Mouse (Mus musculus) hindbrain, postnatal 0 days (tissue): ENCODE data around the gene Atp5d. TPM values are rescaled to one million over a fixed set of nuclear protein-coding genes. Genes with fewer than 3 reads are reported as not detected.

Experiments used
- ATAC-seq: fragments of 200-750 bp; cut with Nextera tagmentation; 2 replicates; pipeline ENCODE4 v1.8.0; 2017; ENCODE audit warnings: mild to moderate bottlenecking, moderate TSS enrichment, moderate library complexity
- DNase-seq: peaks from one replicate; pipeline ENCODE4 v3.0.0-alpha.2; 2015; ENCODE audit warnings: low spot score
- H3K27ac ChIP-seq: fragments of 300-500 bp; sonication (generic); 2 replicates; pipeline ENCODE4 v1.5.1; 2014; ENCODE audit warnings: mild to moderate bottlenecking
- H3K27me3 ChIP-seq: fragments of 300-500 bp; sonication (generic); 2 replicates; pipeline ENCODE4 v1.6.1; 2014; ENCODE audit warnings: low read length, mixed read lengths; ENCODE audit not compliant: insufficient read depth
- H3K36me3 ChIP-seq: fragments of 300-500 bp; sonication (generic); 2 replicates; pipeline ENCODE4 v1.6.1; 2014; ENCODE audit warnings: low read length, mixed read lengths; ENCODE audit not compliant: insufficient read depth
- H3K4me1 ChIP-seq: fragments of 300-500 bp; sonication (generic); 2 replicates; pipeline ENCODE4 v1.6.1; 2014; ENCODE audit warnings: antibody characterized with exemption, low read length, mixed read lengths; ENCODE audit not compliant: insufficient read depth
- H3K4me2 ChIP-seq: fragments of 300-500 bp; sonication (generic); 2 replicates; pipeline ENCODE4 v1.6.1; 2014; ENCODE audit warnings: low read depth, mild to moderate bottlenecking, low read length, moderate library complexity, mixed read lengths
- H3K4me3 ChIP-seq: fragments of 300-500 bp; sonication (generic); 2 replicates; pipeline ENCODE4 v1.5.1; 2014; ENCODE audit warnings: low read length
- H3K9ac ChIP-seq: fragments of 300-500 bp; sonication (generic); replicated peaks from 2 replicates; pipeline ENCODE4 v1.6.1; 2014; ENCODE audit warnings: mild to moderate bottlenecking, low read length, moderate library complexity, mixed read lengths
- H3K9me3 ChIP-seq: fragments of 300-500 bp; sonication (generic); 2 replicates; pipeline ENCODE4 v1.6.1; 2016; ENCODE audit warnings: low read length, mixed read lengths
- CTCF ChIP-seq: IDR thresholded peaks from 2 replicates; pipeline ENCODE4 v1.5.1; 2016; ENCODE audit warnings: antibody characterized with exemption, control low read depth, low read depth
- WGBS: fragments of 180-500 bp; shearing (Covaris S2); extraction: QIAGEN DNeasy Blood & Tissue Kit; methylation state at CpG from one replicate; pipeline ENCODE4 v1.1.7; 2014; 5-methylcytosine and 5-hydroxymethylcytosine counted together
- polyA plus RNA-seq: library from polyadenylated mRNA; unstranded; fragments of >200 nt; fragmentation: Nextera tagmentation; extraction: Ambion mirVana; gene quantifications from 2 replicates; pipeline ENCODE4 v1.2.1, GENCODE M21; 2015
- total RNA-seq: library from RNA; depleted of rRNA; stranded (reverse); fragments of >200 nt; gene quantifications from 2 replicates; pipeline ENCODE4 v1.2.3, GENCODE M21; 2014

The Atp5d gene
- total and polyA plus RNA-seq, 2 experiments from 2014 or later, result 303 to 736 TPM

DNA sequence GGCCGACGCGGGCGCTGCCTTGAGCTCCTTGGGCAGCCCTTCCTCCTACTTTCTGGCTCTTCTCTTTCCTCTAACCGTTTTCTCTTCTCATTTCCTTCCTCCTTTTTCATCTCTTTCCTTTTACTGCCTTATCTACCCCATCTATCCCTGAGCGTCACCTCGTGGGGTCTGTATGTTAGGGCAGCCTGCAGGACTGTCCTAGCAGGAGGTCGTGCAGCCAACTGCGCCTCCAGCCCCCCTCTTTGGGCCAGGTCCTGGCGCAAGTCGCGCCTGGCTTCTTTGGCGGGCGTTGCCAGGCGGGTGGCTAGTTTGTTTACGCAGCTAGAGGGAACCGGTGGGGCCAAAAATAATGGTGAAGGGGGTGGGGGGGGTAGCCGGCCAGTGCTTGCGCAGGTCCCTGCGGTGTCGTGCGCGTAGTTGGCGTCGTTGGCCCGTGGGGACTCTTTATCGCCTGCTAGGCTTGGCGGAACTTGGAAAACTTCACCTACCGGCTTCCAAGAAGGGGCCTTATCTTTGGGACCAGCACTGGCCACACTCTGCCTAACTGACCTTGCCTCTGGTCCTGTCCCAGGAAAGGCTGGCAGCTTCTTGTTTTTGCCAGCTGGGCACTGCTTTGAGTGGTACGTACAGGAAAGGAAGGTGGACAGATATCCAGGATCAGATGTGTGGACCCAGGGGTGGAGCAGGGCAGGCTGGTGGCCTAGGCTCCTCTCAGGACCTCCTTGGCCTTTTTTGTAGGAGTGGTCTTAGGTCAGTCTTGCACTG lies 21.3 kb upstream of the Atp5d start:
- H3K27ac ChIP-seq, result peak overlapping the region; percentile 58
- peak overlapping the region; percentile 85 for H3K9ac ChIP-seq
- peak overlapping the region; percentile 63 for H3K4me3 ChIP-seq
- H3K9me3 ChIP-seq, result no peaks in the 10 kb centered on the region
- H3K27me3 ChIP-seq, result no peaks in the 10 kb centered on the region
- DNase-seq (peak; percentile 56), ATAC-seq (no peak)
- 3% methylated on average over 30 of the region's 30 CpGs for WGBS
- H3K4me2 ChIP-seq, result peak overlapping the region; percentile 90
- peaks cover 3% of the 10 kb centered on the region for H3K36me3 ChIP-seq
- H3K4me1 ChIP-seq, result peaks cover 21% of the 10 kb centered on the region
- TF ChIP-seq CTCF, result peak; percentile 35

DNA sequence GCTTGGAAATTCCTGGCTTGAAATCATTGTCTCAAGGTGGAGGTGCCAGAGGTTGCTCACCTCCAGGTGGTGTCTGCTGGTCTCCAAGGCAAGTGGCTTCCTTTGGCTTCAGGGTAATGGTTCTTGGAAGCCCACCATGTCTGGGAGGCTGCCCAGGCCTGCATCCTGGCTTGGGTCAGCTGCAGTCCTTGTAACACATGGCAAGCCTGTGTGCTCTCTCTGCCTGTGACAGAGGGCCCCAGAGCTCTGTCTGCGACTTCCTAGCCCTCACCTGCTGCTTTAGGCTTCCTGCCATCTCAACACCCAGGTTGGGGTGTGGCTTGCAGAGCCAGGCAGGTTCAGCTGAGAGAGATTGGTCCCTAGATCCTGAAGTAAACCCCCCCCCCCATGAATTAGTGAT lies 20.7 kb upstream of the Atp5d start:
- H3K9ac ChIP-seq, result peak overlapping the region; percentile 85; the same call in 1 of the 2 replicates
- TF ChIP-seq CTCF, result no peak
- peak overlapping the region; percentile 90 for H3K4me2 ChIP-seq
- H3K36me3 ChIP-seq, result peaks cover 3% of the 10 kb centered on the region
- H3K27ac ChIP-seq, result 0 out of 2 replicates have a peak overlapping the region, but pooled peaks have one; percentile 58
- H3K4me3 ChIP-seq, result peak overlapping the region; percentile 63
- no peaks in the 10 kb centered on the region for H3K9me3 ChIP-seq
- WGBS, result 33% methylated on average over 1 of the region's 1 CpGs
- ATAC-seq, result no peak
- H3K27me3 ChIP-seq, result no peaks in the 10 kb centered on the region
- peaks cover 21% of the 10 kb centered on the region for H3K4me1 ChIP-seq
- DNase-seq, result no peak

DNA sequence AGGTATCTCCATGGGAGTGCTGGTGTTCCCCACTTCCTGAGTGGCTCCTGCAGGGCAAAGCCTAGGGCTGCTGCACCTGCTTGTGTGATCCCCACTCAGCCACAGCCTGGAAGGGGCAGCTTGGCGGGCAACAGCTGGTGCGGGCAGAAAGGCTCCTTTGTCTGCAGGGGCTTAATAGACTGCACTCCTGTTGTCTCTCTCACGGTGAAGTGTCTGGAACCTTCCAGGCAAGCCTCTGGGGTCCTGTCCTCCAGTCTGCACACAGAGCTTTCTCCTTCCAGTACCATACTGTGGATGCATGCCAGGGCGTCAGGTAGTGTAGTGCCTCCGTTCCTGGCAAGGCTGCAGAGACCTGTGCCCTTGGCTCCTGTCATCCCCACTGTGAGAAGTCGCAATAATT lies 19.9 kb upstream of the Atp5d start:
- Histone ChIP-seq H3K4me3 (peak overlapping the region; percentile 63; the same call in 1 of the 2 replicates), H3K36me3 (peaks cover 3% of the 10 kb centered on the region), H3K4me2 (peak overlapping the region; percentile 90), H3K9ac (peak overlapping the region; percentile 85; the same call in 1 of the 2 replicates), H3K27ac (no peak overlapping the region), H3K9me3 (no peaks in the 10 kb centered on the region), H3K27me3 (no peaks in the 10 kb centered on the region), H3K4me1 (peaks cover 21% of the 10 kb centered on the region)
- ATAC-seq (no peak), DNase-seq (peak; percentile 41)
- 40% methylated on average over 6 of the region's 6 CpGs for WGBS
- no peak for TF ChIP-seq CTCF

DNA sequence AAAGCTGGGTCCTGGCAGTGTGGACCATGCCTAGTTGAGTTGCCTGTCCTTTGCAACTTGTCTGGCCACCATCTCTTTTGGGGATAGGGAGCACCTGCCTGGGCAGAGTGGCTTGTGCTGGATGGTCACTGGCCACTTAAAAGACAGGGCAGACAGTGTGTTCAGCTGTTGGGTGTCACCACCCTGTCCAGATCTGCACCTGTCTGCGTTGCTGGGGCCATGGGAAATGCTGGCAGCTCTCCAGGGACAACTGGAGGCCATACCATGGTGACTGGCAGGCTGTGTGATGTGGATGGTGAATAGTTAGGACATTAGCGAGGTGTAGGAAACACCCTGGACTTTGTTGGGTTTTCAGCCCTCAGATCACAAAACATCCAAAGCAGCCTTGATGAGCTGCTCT lies 18.3 kb upstream of the Atp5d start:
- Histone ChIP-seq H3K4me2 (no peak overlapping the region), H3K27ac (no peak overlapping the region), H3K9ac (0 out of 2 replicates have a peak overlapping the region, but pooled peaks have one; percentile 1), H3K9me3 (no peaks in the 10 kb centered on the region), H3K27me3 (no peaks in the 10 kb centered on the region), H3K4me3 (no peak overlapping the region), H3K36me3 (peaks cover 3% of the 10 kb centered on the region), H3K4me1 (peaks cover 21% of the 10 kb centered on the region)
- DNase-seq, result no peak
- 59% methylated on average over 2 of the region's 2 CpGs for WGBS
- no peak for ATAC-seq
- no peak for TF ChIP-seq CTCF

DNA sequence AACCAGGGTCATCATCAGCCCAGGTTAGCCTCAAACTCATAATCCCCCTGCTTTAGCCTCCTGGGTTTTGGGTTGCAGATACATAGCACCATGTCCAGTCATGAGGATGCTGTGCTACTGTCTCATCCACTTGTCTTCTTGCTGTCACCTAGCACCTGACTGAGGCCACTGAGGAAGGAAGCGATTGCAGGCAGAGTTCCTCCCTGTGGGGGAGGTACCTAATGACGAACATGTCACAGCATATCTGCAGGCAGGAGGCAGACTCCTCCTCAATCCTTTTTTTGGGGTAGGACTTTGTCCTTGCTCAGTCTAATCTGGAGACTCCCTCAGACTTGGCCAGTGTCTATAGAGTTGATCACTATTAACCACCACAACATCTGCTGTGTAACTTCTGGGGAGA lies 16.8 kb upstream of the Atp5d start:
- 87% methylated on average over 2 of the region's 2 CpGs for WGBS
- no peaks in the 10 kb centered on the region for H3K9me3 ChIP-seq
- H3K4me3 ChIP-seq, result no peak overlapping the region
- DNase-seq (no peak), ATAC-seq (no peak)
- H3K27me3 ChIP-seq, result no peaks in the 10 kb centered on the region
- no peak overlapping the region for H3K27ac ChIP-seq
- no peak overlapping the region for H3K9ac ChIP-seq
- no peak overlapping the region for H3K4me2 ChIP-seq
- TF ChIP-seq CTCF, result no peak
- peaks cover 6% of the 10 kb centered on the region for H3K36me3 ChIP-seq
- peaks cover 21% of the 10 kb centered on the region for H3K4me1 ChIP-seq

DNA sequence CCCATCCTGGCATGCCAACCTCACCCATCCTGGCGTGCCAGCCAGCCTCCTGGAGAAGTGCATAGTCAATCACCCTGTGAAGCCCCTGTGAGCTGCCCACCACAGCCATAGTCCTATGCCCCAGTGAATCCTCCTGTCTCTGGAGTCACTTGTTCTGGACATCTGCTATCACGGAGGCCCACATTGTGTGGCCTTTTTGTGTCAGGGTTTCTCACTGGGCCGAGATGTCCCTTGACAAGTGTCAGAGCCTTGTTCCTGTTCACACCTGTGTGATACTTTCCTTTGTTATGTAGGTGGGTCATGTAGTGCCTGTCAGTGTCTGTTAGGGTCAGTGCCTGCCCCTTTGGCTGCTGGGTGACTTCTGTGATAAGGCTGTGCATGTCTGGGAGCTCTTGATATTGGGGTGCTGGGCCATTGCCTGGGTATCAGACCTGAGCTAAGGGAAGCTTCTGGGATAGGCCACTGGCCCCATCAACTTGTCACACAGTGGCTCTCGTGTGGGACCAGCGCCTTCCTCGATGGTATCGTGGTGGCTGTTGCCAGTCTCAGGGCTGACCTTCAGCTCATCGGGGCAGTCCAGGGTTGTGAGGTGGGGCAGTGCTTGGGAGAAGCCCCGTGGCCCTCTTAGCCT lies 14.4 kb upstream of the Atp5d start:
- no peak overlapping the region for H3K27ac ChIP-seq
- no peak for TF ChIP-seq CTCF
- no peak for DNase-seq
- no peak overlapping the region for H3K4me3 ChIP-seq
- ATAC-seq, result no peak
- H3K4me2 ChIP-seq, result no peak overlapping the region
- no peaks in the 10 kb centered on the region for H3K4me1 ChIP-seq
- WGBS, result 89% methylated on average over 9 of the region's 9 CpGs
- H3K36me3 ChIP-seq, result peaks cover 26% of the 10 kb centered on the region
- H3K27me3 ChIP-seq, result no peaks in the 10 kb centered on the region
- no peaks in the 10 kb centered on the region for H3K9me3 ChIP-seq
- 0 out of 2 replicates have a peak overlapping the region, but pooled peaks have one; percentile 2 for H3K9ac ChIP-seq
